Mouse (Mus musculus) MEL (cell line): Measurements from ENCODE around the gene Fgfr2. TPM values are rescaled to one million over a fixed set of nuclear protein-coding genes. Genes with fewer than 3 reads are reported as not detected.

ENCODE experiments used
- DNase-seq: peaks from one replicate; pipeline ENCODE4 v3.0.0; 2011; ENCODE audit warnings: low read depth, low spot score
- H3K27ac ChIP-seq: 2 replicates; pipeline ENCODE4 v1.5.1; 2012; ENCODE audit warnings: low read depth, mild to moderate bottlenecking, control low read depth, low read length, moderate library complexity; ENCODE audit not compliant: control insufficient read depth
- H3K27me3 ChIP-seq, 2 experiments: fragments of 150-350 bp in 1 of 2; sonication (generic) in 1 of 2; 2 replicates each; pipeline ENCODE4 v1.6.1; 2012; ENCODE audit warnings: low read length in 2 of 2, mild to moderate bottlenecking in 2 of 2, improper control_type of control experiment in 1 of 2, moderate library complexity in 1 of 2; ENCODE audit not compliant: insufficient read depth in 2 of 2, control insufficient read depth in 1 of 2
- H3K36me3 ChIP-seq, 2 experiments: 2 replicates each; pipeline ENCODE4 v1.6.1; 2012 to 2014; ENCODE audit warnings: low read length in 2 of 2, improper control_type of control experiment in 1 of 2, inconsistent platforms in 1 of 2, mild to moderate bottlenecking in 1 of 2; ENCODE audit not compliant: insufficient read depth in 2 of 2, control insufficient read depth in 1 of 2
- H3K4me1 ChIP-seq, 2 experiments: fragments of 150-350 bp in 1 of 2; sonication (generic) in 1 of 2; 2 replicates each; pipeline ENCODE4 v1.6.1; 2012; ENCODE audit warnings: low read length in 2 of 2, improper control_type of control experiment in 1 of 2, mild to moderate bottlenecking in 1 of 2; ENCODE audit not compliant: insufficient read depth in 2 of 2, control insufficient read depth in 1 of 2
- H3K4me3 ChIP-seq, 2 experiments: fragments of 150-350 bp in 1 of 2; sonication (generic) in 1 of 2; 2 replicates each; pipeline ENCODE4 v1.5.1; 2012; ENCODE audit warnings: low read depth in 2 of 2, low read length in 2 of 2, mild to moderate bottlenecking in 2 of 2, moderate library complexity in 2 of 2, control low read depth in 1 of 2, improper control_type of control experiment in 1 of 2; ENCODE audit not compliant: control insufficient read depth in 1 of 2, insufficient read depth in 1 of 2
- H3K79me2 ChIP-seq: 2 replicates; pipeline ENCODE4 v1.6.1; 2012; ENCODE audit warnings: mild to moderate bottlenecking, low read length, moderate library complexity; ENCODE audit not compliant: control insufficient read depth, poor library complexity, insufficient read depth
- H3K9ac ChIP-seq: 2 replicates; pipeline ENCODE4 v1.6.1; 2012; ENCODE audit warnings: low read depth, mild to moderate bottlenecking, control low read depth, low read length, moderate library complexity; ENCODE audit not compliant: control insufficient read depth, poor library complexity, severe bottlenecking
- H3K9me3 ChIP-seq: fragments of 150-350 bp; sonication (generic); replicated peaks from 2 replicates; pipeline ENCODE4 v1.6.1; 2012; ENCODE audit warnings: mild to moderate bottlenecking, low read length, improper control_type of control experiment, moderate library complexity; ENCODE audit not compliant: insufficient read depth
- CHD1 ChIP-seq: IDR thresholded peaks from 2 replicates; pipeline ENCODE4 v1.6.1; 2012; ENCODE audit warnings: low read depth, mild to moderate bottlenecking, inconsistent platforms, low read length, improper control_type of control experiment
- CTCF ChIP-seq, 3 experiments: IDR thresholded peaks in 2 of 3; conservative IDR thresholded peaks in 1 of 3; 2 replicates each; pipeline ENCODE4 v1.5.1; 2011 to 2012; ENCODE audit warnings: low read length in 3 of 3, low read depth in 2 of 3, mild to moderate bottlenecking in 2 of 3, improper control_type of control experiment in 1 of 3, inconsistent platforms in 1 of 3, mixed read lengths in 1 of 3, moderate library complexity in 1 of 3; ENCODE audit not compliant: control insufficient read depth in 1 of 3, insufficient read depth in 1 of 3, poor library complexity in 1 of 3, severe bottlenecking in 1 of 3
- E2F4 ChIP-seq: IDR thresholded peaks from 2 replicates; pipeline ENCODE4 v1.6.1; 2011; ENCODE audit warnings: low read depth, low read length, improper control_type of control experiment, borderline replicate concordance
- ELF1 ChIP-seq: IDR thresholded peaks from 2 replicates; pipeline ENCODE4 v1.6.1; 2014; ENCODE audit warnings: low read depth, mild to moderate bottlenecking, inconsistent platforms, low read length, improper control_type of control experiment, moderate library complexity
- EP300 ChIP-seq, 2 experiments: IDR thresholded peaks; 2 replicates each; pipeline ENCODE4 v1.6.1; 2011; ENCODE audit warnings: improper control_type of control experiment in 2 of 2, low read length in 2 of 2, low read depth in 1 of 2, mild to moderate bottlenecking in 1 of 2
- ETS1 ChIP-seq: IDR thresholded peaks from 2 replicates; pipeline ENCODE4 v1.6.1; 2012; ENCODE audit warnings: low read depth, mild to moderate bottlenecking, inconsistent platforms, low read length, improper control_type of control experiment, moderate library complexity
- GABPA ChIP-seq: IDR thresholded peaks from 2 replicates; pipeline ENCODE4 v1.6.1; 2012; ENCODE audit warnings: low read depth, mild to moderate bottlenecking, inconsistent platforms, low read length, improper control_type of control experiment, moderate library complexity
- MAFK ChIP-seq: IDR thresholded peaks from 2 replicates; pipeline ENCODE4 v1.6.1; 2011; ENCODE audit warnings: low read depth, mild to moderate bottlenecking, low read length, improper control_type of control experiment, borderline replicate concordance
- MAZ ChIP-seq: IDR thresholded peaks from 2 replicates; pipeline ENCODE4 v1.6.1; 2012; ENCODE audit warnings: low read depth, mild to moderate bottlenecking, inconsistent platforms, low read length, improper control_type of control experiment
- MXI1 ChIP-seq: IDR thresholded peaks from 2 replicates; pipeline ENCODE4 v1.6.1; 2011; ENCODE audit warnings: mild to moderate bottlenecking, low read depth, low read length, improper control_type of control experiment
- MYB ChIP-seq: IDR thresholded peaks from 2 replicates; pipeline ENCODE4 v1.6.1; 2011; ENCODE audit warnings: mild to moderate bottlenecking, low read depth, low read length, improper control_type of control experiment
- NELFE ChIP-seq: IDR thresholded peaks from 2 replicates; pipeline ENCODE4 v1.6.1; 2011; ENCODE audit warnings: low read depth, low read length, improper control_type of control experiment
- POLR2AphosphoS2 ChIP-seq: IDR thresholded peaks from 2 replicates; pipeline ENCODE4 v1.6.1; 2011; ENCODE audit warnings: low read length, improper control_type of control experiment
- POLR2AphosphoS5 ChIP-seq: IDR thresholded peaks from 2 replicates; pipeline ENCODE4 v1.6.1; 2012; ENCODE audit warnings: low read depth, borderline replicate concordance, mild to moderate bottlenecking, inconsistent platforms, low read length, moderate library complexity, mixed read lengths
- SMC3 ChIP-seq: IDR thresholded peaks from 2 replicates; pipeline ENCODE4 v1.6.1; 2011; ENCODE audit warnings: low read depth, low read length, improper control_type of control experiment
- TAL1 ChIP-seq: IDR thresholded peaks from 2 replicates; pipeline ENCODE4 v1.6.1; 2012; ENCODE audit warnings: mild to moderate bottlenecking, inconsistent platforms, low read length, moderate library complexity, mixed read lengths
- TBP ChIP-seq: IDR thresholded peaks from 2 replicates; pipeline ENCODE4 v1.8.0; 2011; ENCODE audit warnings: low read depth, low read length, improper control_type of control experiment
- TCF12 ChIP-seq: IDR thresholded peaks from 2 replicates; pipeline ENCODE4 v1.6.1; 2014; ENCODE audit warnings: low read depth, mild to moderate bottlenecking, inconsistent platforms, low read length, improper control_type of control experiment, moderate library complexity
- USF1 ChIP-seq: IDR thresholded peaks from 2 replicates; pipeline ENCODE4 v1.6.1; 2014; ENCODE audit warnings: low read depth, mild to moderate bottlenecking, inconsistent platforms, low read length, improper control_type of control experiment, moderate library complexity
- USF2 ChIP-seq, 2 experiments: IDR thresholded peaks; 2 replicates each; pipeline ENCODE4 v1.6.1; 2011 to 2012; ENCODE audit warnings: improper control_type of control experiment in 2 of 2, low read length in 2 of 2, borderline replicate concordance in 1 of 2, inconsistent platforms in 1 of 2, low read depth in 1 of 2, mild to moderate bottlenecking in 1 of 2; ENCODE audit not compliant: insufficient read depth in 1 of 2
- ZC3H11A ChIP-seq: IDR thresholded peaks from 2 replicates; pipeline ENCODE4 v1.6.1; 2012; ENCODE audit warnings: low read depth, mild to moderate bottlenecking, inconsistent platforms, low read length, improper control_type of control experiment
- ZNF384 ChIP-seq: IDR thresholded peaks from 2 replicates; pipeline ENCODE4 v1.6.1; 2012; ENCODE audit warnings: low read depth, mild to moderate bottlenecking, inconsistent platforms, low read length, improper control_type of control experiment
- polyA plus RNA-seq, 2 experiments: library from polyadenylated mRNA; stranded (reverse) in 1 of 2; unstranded in 1 of 2; fragments of >175 nt in 1 of 2; fragments of >200 nt in 1 of 2; gene quantifications; 2 replicates each; pipeline versions ENCODE4 v1.2.1 to v1.2.4; 2012; ENCODE audit warnings: low replicate concordance in 2 of 2, low read depth in 1 of 2; ENCODE audit not compliant: insufficient read length in 2 of 2, insufficient read depth in 1 of 2, missing spikeins in 1 of 2
- total RNA-seq: library from RNA; depleted of rRNA; stranded (reverse); fragments of 300-350 nt; gene quantifications from 2 replicates; pipeline ENCODE4 v1.2.3, GENCODE M21; 2012

The Fgfr2 gene
- total and polyA plus RNA-seq, 3 experiments, result not detected

- Histone ChIP-seq H3K4me3 (no peak overlapping the region), H3K36me3 (peaks cover 0 to 20% of the 10 kb centered on the region in 2 experiments; a peak in 2 of 4 replicates), H3K9ac (no peak overlapping the region), H3K27ac (no peak overlapping the region), H3K4me1 (no peaks in the 10 kb centered on the region), H3K79me2 (no peaks in the 10 kb centered on the region), H3K9me3 (no peaks in the 10 kb centered on the region), H3K27me3 (no peaks in the 10 kb centered on the region)
- DNase-seq, result no peak
- no peak for TF ChIP-seq TCF12
- TF ChIP-seq CHD1, result no peak
- no peak for TF ChIP-seq TAL1
- TF ChIP-seq CTCF (IDR thresholded peaks at IDR 0.05 in 2 of 3, conservative IDR thresholded peaks at IDR 0.05 in 1 of 3; ENCODE audit: control insufficient read depth in 1 of 3, insufficient read depth in 1 of 3, low read depth in 2 of 3, low read length in 3 of 3, poor library complexity in 1 of 3, severe bottlenecking in 1 of 3), result no peak
- TF ChIP-seq ZC3H11A, result no peak
- TF ChIP-seq MAFK, result no peak
- no peak for TF ChIP-seq EP300 (IDR thresholded peaks at IDR 0.05; ENCODE audit: low read depth in 1 of 2, low read length in 2 of 2)
- no peak for TF ChIP-seq NELFE
These were observed 1777.2 kb downstream of the Fgfr2 start for GRCm38 (mm10) chr7:131345856-131346541.

- no peaks in the 10 kb centered on the region for H3K79me2 ChIP-seq
- no peak for DNase-seq
- TF ChIP-seq ZC3H11A, result no peak
- no peak for TF ChIP-seq MXI1
- TF ChIP-seq POLR2AphosphoS5, result no peak
- TF ChIP-seq USF1, result no peak
- no peak for TF ChIP-seq TBP
- TF ChIP-seq ZNF384, result no peak
- TF ChIP-seq TAL1, result no peak
- TF ChIP-seq POLR2AphosphoS2, result no peak
- TF ChIP-seq ETS1, result no peak
- TF ChIP-seq E2F4, result no peak
- no peak for TF ChIP-seq MAZ
- no peak for TF ChIP-seq MYB
- no peak for TF ChIP-seq USF2 (IDR thresholded peaks at IDR 0.05; ENCODE audit: borderline replicate concordance in 1 of 2, insufficient read depth in 1 of 2, low read depth in 1 of 2, low read length in 2 of 2)
- no peak for TF ChIP-seq MAFK
- no peak for TF ChIP-seq GABPA
- no peak for TF ChIP-seq EP300 (IDR thresholded peaks at IDR 0.05; ENCODE audit: low read depth in 1 of 2, low read length in 2 of 2)
- TF ChIP-seq SMC3, result no peak
- no peak for TF ChIP-seq CHD1
- no peak for TF ChIP-seq ELF1
- no peaks in the 10 kb centered on the region for H3K27me3 ChIP-seq
- peaks cover 0 to 9% of the 10 kb centered on the region in 2 experiments; a peak in 2 of 4 replicates for H3K36me3 ChIP-seq
- no peak overlapping the region for H3K4me3 ChIP-seq
- H3K27ac ChIP-seq, result no peak overlapping the region
- H3K4me1 ChIP-seq, result no peaks in the 10 kb centered on the region
- H3K9ac ChIP-seq, result no peak overlapping the region
- no peaks in the 10 kb centered on the region for H3K9me3 ChIP-seq
These were observed 1785.6 kb downstream of the Fgfr2 start for GRCm38 (mm10) chr7:131337502-131338068.
